Mouse (Mus musculus): ENCODE data around the gene Wdr73.

Gene Wdr73

DNA sequence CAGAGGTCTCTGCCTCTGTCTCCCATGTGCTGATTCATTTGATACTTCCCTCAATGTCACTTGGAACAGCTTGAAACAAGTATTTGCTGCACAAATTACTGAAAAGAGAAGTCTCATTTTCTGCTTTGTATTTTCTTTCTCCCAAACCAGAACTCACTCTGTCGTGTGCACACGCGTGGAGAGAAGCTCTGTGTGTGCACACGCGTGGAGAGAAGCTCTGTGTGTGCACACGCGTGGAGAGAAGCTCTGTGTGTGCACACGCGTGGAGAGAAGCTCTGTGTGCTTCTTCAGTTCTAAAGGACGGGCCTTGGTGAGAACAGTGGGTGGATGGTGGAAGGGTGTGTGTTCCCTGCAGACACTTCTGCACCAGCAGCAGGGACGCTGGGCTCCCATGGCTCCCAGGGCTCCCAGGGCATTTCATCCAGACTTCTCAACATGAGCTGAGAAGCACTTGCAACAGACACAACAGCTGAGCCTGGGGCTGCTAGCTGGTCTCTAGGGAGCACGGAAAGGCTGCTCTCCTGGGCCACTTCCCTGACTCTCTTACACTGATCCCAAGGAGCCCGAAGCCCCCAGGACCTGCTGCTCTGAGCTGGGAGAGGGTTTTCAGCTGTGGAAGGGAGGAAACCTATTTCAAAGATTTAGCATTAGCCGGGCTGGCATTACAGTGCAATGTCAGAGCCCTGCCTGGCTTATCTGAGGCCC, 6.1 kb downstream of the Wdr73 start:
- DNase-seq (ENCODE audit: low spot score), result no peak

DNA sequence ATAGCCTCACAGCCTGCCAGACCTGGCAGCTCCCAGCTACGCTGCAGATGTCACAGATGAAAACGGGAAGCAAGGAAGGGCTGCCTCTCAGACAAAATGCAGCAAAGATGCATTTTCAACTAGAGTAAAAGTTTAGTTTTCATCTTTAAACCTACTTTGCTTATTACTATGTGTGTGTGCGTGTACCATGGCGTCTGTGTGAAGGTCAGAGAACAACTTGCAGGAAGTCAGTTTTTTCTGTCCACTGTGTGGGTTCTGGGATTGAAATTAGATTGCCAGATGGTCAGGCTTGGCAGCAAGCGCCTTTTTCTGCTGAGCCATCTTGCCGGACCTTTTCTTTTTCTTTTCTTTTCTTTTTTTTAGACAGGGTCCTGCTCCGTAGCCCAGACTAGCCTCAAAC, 6.9 kb downstream of the Wdr73 start:
- no peak for DNase-seq (ENCODE audit: low spot score)

- DNase-seq (ENCODE audit: low spot score), result no peak
Observed at GRCm38 (mm10) chr7:80893753-80894129, 7.3 kb downstream of the Wdr73 start.

- no peak for DNase-seq (ENCODE audit: low spot score)
Observed at GRCm38 (mm10) chr7:80893086-80893752, 7.8 kb downstream of the Wdr73 start.

GRCm38 (mm10) chr7:80889841-80890241, 11.2 kb downstream of the Wdr73 start:
- no peak for DNase-seq (ENCODE audit: low spot score)

- no peak for DNase-seq (ENCODE audit: low spot score)
Observed at GRCm38 (mm10) chr7:80889021-80889511, 12.0 kb downstream of the Wdr73 start.

DNA sequence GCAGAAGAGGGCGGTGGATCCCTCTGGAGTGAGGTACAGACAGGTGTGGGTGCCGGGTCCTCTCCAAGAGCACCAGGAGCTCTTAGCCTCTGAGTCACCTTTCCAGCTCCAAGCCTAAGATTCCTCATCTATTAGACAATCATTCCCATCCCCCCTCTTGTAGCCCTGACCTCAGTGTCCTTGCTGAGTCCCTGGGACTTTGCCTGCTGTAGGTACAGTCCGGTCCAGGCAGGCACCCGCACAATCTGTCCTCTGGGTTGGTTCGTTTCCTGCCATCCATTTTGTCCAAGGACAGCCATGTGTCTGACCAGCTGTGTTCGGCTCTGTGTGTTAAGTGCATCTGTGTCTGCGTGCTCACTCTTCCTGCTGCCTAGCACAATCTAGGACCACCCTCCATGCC, 12.5 kb downstream of the Wdr73 start:
- no peak for DNase-seq (ENCODE audit: low spot score)

DNA sequence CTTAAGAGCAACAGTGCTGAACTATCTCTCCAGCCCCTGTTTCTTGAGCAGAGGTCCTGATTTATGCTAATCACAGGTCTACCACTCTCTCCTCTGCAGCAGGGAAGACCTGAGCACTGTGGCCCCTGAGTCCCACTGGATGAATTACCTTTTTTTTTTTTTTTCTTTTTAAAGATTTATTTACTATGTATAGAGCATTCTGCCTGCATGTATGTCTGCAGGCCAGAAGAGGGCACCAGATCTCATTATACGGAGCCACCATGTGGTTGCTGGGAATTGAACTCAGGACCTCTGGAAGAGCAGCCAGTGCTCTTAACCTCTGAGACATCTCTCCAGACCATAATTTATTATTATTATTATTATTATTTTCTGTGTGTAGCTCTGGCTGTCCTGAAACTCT, 15.4 kb downstream of the Wdr73 start:
- DNase-seq (ENCODE audit: low spot score), result no peak

GRCm38 (mm10) chr7:80882830-80883505, 18.1 kb downstream of the Wdr73 start:
- no peak for DNase-seq (ENCODE audit: low spot score)

GRCm38 (mm10) chr7:80875727-80876126, 25.3 kb downstream of the Wdr73 start:
- no peak for DNase-seq (ENCODE audit: low spot score)

DNA sequence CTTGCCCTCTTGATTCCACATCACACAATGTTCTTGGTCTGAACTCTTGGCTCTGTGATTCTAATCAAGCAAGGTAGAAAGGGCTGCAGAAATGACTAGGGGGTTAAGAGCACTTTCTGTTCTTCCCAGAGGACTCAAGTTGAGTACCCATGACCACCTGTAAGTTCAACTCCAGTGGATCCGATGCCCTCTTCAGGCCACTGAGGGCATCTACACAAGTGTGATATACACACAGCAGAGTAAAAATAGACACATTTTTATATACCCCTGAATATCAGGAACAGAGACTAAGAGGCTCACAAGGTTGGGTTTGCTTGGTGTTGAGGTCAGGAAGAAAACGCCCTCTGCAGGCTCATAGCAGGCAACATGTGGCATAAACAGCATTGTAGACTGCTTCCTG, 27.4 kb downstream of the Wdr73 start:
- no peak for DNase-seq (ENCODE audit: low spot score)

- DNase-seq (ENCODE audit: low spot score), result no peak
Observed at GRCm38 (mm10) chr7:80873038-80873437, 28.0 kb downstream of the Wdr73 start.

DNA sequence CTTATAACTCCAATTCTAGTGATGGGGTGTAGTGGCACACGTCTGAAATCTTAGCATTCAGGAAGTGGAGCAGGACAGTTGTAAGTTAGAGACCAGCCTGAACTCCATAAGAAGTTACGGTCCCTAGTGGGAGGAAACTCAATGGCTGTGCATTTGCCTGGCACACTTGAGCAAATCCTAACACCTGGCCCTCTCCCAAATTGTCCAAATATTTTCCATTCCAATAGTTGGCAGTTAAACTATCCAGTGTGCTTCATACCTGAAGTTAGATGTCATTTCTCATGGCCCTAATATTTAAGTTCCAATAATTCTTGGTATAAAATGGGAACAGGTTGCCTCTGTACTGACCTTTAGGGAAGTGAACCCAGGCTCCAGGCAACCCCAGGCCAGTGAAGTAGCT, 32.4 kb downstream of the Wdr73 start:
- no peak for DNase-seq (ENCODE audit: low spot score)

DNA sequence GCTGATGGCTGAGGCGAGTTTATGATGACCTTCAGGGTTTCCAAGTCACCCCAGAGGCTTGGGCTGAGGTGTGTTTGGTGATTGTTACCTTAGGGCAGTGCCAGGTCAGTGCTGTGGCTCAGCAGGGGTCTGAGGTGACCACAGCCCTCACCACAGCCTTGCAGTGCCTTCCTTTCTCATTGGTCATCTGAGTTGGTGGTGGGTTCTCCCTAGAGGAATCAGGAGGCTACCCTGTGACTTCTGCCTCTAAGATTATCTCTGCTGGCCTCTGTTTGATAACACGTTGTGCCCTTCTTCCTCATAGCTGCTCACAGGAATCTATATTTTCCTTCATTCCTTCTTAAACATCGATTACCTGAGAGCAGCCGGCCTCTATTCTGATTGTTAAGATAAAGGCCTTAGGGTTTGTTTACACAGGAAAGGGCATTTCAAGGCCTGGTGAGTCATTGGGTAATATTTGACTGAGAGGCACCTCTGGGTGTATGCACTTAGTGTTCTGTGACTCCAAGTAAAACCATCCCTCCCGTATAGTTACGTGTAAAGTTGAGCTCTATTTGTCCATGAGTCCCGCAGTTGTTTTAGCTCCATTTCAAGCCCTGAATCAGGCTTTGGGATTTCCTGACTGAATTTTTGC, 34.4 kb downstream of the Wdr73 start:
- DNase-seq (ENCODE audit: low spot score), result no peak

- DNase-seq (ENCODE audit: low spot score), result no peak
Observed at GRCm38 (mm10) chr7:80865521-80865920, 35.5 kb downstream of the Wdr73 start.

- no peak for DNase-seq (ENCODE audit: low spot score)
Observed at GRCm38 (mm10) chr7:80864831-80865230, 36.2 kb downstream of the Wdr73 start.

- no peak for DNase-seq (ENCODE audit: low spot score)
Observed at GRCm38 (mm10) chr7:80864151-80864550, 36.9 kb downstream of the Wdr73 start.

DNA sequence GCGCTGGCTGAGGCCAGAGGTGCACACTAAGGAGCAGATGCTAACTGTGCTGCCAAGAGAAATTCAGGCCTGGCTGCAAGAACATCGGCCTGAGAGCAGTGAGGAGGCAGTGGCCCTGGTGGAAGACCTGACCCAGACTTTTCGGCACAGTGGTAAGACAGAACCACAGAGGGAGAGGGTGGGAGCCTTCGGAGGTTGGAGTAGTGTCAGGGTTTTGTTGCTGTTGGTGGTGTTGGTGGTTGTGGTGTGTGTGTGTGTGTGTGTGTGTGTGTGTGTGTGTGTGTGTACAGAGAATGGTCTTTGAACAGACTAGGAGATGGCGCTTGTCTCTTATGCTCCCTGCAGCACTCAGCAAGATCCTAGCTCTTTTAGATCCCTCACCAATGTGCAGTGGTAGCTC, 37.5 kb downstream of the Wdr73 start:
- DNase-seq (ENCODE audit: low spot score), result no peak

- DNase-seq (ENCODE audit: low spot score), result no peak
Observed at GRCm38 (mm10) chr7:80862475-80862874, 38.6 kb downstream of the Wdr73 start.

GRCm38 (mm10) chr7:80860729-80861274, 40.3 kb downstream of the Wdr73 start, which contains the start of gene Zscan2:
Gene Zscan2, plus strand, starts transcription at chr7:80860920.
- DNase-seq (ENCODE audit: low spot score), result peak; percentile 69

GRCm38 (mm10) chr7:80860227-80860626, 40.8 kb downstream of the Wdr73 start:
- peak; percentile 34 for DNase-seq (ENCODE audit: low spot score)

DNA sequence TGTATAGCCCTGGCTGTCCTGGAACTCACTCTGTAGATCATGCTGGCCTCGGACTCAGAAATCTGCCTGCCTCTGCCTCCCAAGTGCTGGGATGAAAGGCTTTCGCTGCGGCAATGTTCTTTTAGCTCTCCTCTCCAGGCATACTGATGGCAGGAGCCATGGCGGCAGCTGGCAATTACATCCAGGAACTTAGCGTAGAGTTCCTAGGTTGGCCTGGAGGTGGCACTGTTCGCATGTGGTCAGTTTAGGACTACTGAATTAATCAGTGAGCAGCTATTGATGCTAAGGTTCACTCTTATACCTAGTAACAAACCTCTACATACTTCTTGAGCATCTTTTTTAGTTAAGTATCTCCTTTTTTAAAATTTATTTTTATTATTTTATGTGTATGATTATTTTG, 43.9 kb downstream of the Wdr73 start:
- DNase-seq (ENCODE audit: low spot score), result peak; percentile 77

All from urinary bladder, postnatal 25 days (tissue).